Mouse (Mus musculus) cerebellum, adult 8-10 months (tissue): ENCODE measurements around the gene Oasl1.
A peak's percentile ranks its signal among the peaks of the same experiment; 100 is the strongest.

Experiments used
- DNase-seq: peaks from one replicate; pipeline ENCODE4 v3.0.0; 2022

The Oasl1 gene

DNA sequence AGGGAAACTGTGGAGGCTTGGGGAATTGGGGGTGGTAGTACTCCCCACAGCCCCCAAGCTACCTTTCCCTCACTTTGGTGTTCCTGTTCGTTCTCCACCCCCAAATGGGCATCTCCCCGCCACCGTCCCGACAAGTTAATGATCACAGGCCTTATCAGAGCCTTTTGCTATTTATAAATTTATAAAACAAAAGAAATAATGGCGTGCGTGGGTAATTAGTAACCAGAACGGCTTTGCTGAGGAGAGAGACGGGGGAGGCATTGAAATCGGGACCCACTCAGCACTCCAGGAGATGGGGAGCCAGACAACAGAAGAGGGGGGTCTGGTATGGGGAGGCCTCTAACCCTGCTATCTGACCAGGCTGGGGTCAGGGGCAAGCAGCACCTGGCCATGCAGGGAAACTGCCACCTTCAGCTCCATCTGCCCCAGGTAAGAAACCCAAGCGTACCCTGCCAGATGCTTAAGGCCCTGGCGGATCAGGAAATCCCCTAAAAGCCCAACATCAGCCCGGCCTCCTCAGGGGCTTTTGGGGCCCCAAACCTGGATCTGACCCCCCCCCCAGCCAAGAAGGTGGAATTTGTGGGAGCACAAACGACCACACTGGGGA lies 46.7 kb downstream of the Oasl1 start:
- no peak for DNase-seq

- no peak for DNase-seq
These were observed 47.8 kb downstream of the Oasl1 start, which contains the start of gene Hnf1a for GRCm38 (mm10) chr5:114970824-114971227. Hnf1a (minus strand) TSS chr5:114971094.

DNA sequence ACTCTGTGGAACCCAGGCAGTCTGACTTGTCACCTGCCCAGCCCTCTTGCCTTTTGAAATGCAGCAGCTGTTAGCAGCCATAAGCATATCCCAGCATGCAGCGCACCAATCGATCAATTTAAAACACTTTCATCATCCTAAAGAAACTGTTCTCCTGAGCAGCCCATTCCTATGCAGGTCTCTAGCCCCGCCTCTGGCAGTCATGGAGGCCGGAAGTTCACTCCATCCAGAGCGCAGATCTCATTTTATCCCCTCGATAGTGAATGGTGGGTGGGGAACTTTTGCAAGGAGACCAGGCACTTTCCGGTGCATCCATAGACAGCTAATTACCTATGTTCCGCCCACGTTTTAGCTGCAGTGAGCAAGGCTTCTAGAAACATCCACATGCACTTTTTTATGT lies 49.2 kb downstream of the Oasl1 start:
- no peak for DNase-seq

DNA sequence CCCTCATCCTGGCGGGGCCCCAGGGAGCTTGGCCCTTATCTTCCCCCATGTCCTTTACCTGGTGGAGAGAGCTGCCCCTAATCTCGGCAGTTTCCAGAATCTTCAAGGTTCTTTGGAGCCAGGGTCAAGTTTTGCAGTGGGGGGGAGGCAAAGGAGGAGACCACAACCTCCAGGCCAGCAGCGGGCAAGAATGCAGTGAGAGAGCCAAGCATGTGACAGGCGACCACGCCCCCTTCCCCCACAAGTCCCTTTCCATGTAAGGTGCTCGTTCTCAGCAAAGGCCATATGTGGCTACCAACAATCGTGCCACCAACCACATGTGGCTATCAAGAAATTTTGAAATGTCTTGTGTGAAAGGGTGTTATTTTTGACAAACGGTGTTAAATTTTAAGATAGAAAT lies 50.1 kb downstream of the Oasl1 start:
- no peak for DNase-seq

DNA sequence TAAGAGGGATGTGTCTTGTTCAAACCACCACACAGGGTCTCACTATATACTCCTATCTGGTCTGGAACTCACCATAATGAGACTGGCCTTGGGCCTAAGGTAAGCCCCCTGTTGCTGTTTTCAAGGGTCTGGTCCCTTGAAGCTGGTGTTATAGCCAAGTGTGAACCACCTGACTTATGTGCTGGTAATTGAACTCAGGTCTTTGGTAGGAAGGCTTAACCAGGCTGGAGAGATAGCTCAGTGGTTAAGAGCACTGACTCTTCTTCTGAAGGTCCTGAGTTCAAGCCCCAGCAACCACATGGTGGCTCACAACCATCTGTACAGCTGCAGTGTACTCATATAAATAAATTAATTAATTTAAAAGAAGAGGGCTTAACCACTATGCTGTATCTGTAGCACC lies 53.9 kb downstream of the Oasl1 start:
- no peak for DNase-seq

DNA sequence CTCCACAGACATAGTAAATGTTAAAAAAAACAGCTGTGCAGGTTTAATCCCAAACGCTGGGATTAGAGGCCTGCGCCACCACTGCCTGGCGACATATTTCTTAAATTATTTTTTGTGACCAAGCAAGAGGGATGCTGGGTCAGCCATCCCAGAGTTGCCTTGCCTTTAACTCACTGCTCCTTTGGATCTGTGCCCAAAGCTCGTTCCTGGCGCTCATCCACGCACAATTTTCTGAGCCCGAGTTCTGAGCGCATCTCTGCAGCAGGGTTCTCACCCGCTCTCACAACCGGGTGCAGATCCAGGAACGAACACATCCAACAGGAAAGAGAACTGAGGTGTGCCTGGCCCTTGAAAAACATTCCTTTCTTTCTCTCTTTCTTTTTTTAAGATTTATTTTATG lies 55.4 kb downstream of the Oasl1 start:
- DNase-seq = peak; percentile 18

DNA sequence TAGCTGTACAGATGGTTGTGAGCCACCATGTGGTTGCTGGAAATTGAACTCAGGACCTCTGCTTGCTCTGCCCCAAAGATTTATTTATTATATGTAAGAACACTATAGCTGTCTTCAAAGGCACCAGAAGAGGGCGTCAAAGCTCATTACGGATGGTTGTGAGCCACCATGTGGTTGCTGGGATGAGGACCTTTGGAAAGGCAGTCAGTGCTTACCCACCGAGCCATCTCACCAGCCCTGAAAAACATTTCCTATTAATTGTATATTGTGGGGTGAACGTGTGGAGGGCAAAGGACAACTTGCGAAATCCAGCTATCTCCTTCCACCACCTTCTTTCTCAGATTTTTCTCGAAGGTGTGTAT lies 55.8 kb downstream of the Oasl1 start:
- no peak for DNase-seq

- DNase-seq = peak; percentile 82
These were observed 56.4 kb downstream of the Oasl1 start for GRCm38 (mm10) chr5:114979250-114980121.

- no peak for DNase-seq
These were observed 57.2 kb downstream of the Oasl1 start for GRCm38 (mm10) chr5:114980122-114980748.

GRCm38 (mm10) chr5:114982001-114982400 lies 59.0 kb downstream of the Oasl1 start:
- DNase-seq = no peak

DNA sequence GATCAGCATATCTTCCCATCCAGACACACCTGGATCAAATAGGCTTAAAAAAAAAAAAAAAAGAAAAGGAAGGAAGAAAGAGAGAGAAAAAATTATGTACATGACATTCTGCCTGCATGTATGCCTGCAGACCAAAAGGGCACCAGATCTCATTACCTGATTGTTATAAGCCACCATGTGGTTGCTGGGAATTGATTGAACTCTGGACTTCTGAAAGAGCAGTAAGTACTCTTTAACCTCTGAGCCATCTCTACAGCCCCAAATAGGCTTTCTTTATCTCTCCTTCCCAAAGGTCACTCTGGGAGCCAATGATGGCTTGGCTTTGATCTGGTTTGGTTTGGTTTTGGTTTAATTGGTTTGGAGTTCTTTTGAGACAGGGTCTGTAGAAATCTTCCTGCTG lies 62.0 kb downstream of the Oasl1 start:
- DNase-seq = no peak
